Mouse (Mus musculus) ES-Bruce4 (cell line): Measurements from ENCODE around the gene Zfp37.

ENCODE experiments used
- CTCF ChIP-seq: IDR thresholded peaks from one replicate; pipeline ENCODE4 v1.8.1; 2011; ENCODE audit warnings: low read depth, low read length
- POLR2A ChIP-seq: IDR thresholded peaks from one replicate; pipeline ENCODE4 v1.8.1; 2011; ENCODE audit warnings: low read length; ENCODE audit not compliant: insufficient read depth

DNA sequence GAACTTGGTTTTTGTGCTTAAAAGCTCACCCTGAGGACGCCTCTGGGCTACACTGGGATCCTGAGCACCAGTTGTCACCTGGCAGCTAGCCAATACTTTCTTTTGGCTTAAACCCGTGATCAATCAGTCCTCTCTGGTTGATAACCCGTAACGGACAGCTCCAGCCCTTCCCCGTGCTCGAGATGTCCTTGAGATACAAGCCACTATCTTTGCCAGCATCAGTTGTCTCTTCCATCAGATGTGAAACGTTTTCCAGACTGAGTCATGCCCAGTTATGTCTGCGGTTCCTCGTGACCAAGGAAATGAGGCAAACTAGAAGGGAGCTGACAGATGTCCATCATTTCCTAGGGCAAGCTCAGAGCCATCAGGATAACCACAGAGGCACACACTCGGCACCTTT is 36.3 kb upstream of the Zfp37 start:
- TF ChIP-seq POLR2A (no peak), CTCF (no peak)
